Mouse (Mus musculus) cerebellum, postnatal 10 days (tissue): ENCODE measurements around the gene Tril.
A peak's percentile ranks its signal among the peaks of the same experiment; 100 is the strongest.

ENCODE experiments used
- DNase-seq, 2 experiments: peaks; one replicate each; pipeline ENCODE4 v3.0.0; 2021; ENCODE audit warnings: mixed read lengths in 2 of 2

The Tril gene

GRCm38 (mm10) chr6:53820486-53820985 is at the start of gene Tril:
Gene Tril, minus strand, starts transcription at chr6:53820830.
- peak; percentile 74 to 83 for DNase-seq

- DNase-seq = no peak
Observed at GRCm38 (mm10) chr6:53863011-53863410, 42.4 kb upstream of the Tril start.

DNA sequence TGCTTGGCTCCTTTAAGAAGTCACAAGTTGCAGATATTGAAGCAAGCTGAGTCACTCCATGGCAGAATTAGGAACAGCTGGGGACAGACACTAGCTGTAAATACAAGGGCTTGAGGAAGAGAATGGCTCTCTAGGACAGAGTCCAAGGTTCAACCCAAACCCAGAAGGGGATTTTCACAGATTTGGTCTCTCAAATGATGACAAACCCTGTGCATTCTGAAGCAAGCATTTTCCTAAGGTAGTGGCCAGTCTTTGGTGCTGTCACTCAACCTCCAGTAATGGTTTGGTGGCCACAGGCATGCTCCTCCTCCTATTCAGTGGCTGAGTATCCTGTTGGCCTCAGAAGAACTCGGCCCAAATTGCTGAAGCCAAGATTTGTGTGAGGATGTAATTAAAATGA is 38.5 kb upstream of the Tril start:
- no peak for DNase-seq

DNA sequence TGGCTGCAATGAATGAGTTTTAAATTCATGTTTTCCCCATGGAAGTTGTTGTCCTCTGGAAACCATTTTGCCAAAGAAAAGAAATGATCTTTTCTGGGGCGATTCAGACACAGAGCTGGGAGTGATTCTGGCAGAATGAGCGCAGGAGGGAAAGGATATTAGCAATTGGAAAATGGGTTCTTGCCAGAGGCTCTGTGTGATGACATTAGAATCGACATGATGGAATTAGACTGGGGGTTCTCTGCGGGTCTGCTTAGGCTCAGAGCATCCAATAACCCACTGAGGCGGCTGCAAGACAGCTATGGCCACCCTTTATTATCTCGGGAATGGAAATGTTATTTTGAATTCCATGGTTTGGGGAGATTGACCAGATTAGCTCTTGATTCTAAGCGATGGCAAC is 37.2 kb upstream of the Tril start:
- DNase-seq = peak; percentile 68 to 70

DNA sequence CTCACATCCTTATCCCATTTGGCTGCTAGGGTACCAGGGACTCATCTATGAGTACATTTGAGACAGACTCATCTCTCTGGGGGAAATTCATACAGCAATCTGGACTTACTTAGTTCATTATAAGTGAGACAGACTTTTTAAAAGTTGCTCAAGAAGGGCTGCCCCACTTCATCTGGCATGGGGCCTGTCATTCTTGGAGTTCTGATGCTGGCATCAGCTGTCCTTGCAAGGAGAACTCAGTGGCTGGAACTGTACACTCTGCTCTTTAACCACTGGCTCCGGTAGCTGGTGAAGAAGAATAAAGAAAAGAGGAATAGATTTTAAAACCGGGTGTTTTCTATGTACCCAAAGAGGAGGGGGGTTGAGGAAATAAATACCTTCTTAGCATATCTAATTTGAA is 36.1 kb upstream of the Tril start:
- peak in 1 of 2 experiments; percentile 35 for DNase-seq

GRCm38 (mm10) chr6:53854971-53855856 is 34.6 kb upstream of the Tril start:
- peak; percentile 58 to 60 for DNase-seq

DNA sequence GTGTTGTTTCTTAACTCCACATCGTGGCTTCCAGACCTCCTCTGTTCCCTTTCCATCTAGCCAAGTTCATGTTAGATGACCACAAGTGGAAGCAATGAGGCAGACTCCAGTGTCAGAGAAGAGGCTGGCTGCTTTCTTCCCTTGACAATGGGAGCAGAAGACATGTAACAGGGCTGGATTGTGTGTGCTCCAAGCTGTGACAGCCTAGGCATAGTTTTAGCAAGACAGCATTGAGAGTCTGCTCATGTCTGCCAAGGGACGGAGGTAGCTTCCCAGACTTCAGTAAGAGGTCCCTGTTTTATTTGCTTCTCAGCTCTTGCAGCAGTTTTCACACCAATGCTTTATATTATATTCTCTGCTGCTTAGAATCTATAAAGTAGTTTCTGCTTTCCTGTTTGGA is 33.6 kb upstream of the Tril start:
- peak in 1 of 2 experiments; percentile 19 for DNase-seq

GRCm38 (mm10) chr6:53853546-53853945 is 32.9 kb upstream of the Tril start:
- DNase-seq = no peak

- no peak for DNase-seq
Observed at GRCm38 (mm10) chr6:53844626-53845025, 24.0 kb upstream of the Tril start.

GRCm38 (mm10) chr6:53825213-53825612 is 4.6 kb upstream of the Tril start:
- DNase-seq = peak; percentile 80 to 88

GRCm38 (mm10) chr6:53821041-53821501 is 441 bp upstream of the Tril start:
- DNase-seq = peak in 1 of 2 experiments; percentile 40

DNA sequence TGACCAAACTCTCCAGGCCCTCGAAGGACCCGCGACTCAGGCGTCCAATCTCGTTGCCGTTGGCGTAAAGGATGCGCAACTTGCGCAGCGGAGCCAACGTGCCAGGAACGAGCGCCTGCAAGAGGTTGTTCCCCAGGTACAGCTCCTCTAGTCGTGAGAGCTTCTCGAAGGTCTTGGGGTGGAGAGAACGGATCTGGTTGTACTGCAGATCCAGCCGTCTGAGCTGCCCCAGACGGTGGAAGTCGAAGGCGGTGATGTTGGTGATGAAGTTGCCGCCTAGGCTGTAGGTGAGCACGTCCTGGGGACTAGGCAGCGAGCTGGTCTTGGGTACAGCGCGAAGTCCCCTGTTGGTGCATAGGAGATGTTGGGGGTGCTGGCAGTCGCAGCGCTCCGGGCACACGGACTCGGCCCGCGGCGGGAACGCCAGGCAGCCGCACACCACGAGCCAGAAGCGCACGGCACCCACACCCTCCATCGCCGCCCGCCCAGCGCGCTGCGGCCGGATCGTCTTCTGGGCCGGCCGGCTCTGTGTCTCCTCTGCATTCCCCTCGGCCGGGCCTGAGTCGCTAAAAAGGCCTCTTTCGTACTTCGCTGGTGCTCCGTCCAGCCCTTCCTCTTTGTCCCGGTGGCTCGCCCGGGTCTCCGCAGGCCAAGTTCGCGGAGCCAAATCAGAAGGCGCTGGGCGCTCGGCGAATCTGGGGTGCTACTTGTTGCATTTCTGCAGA is 707 bp downstream of the Tril start:
- DNase-seq = peak; percentile 47 to 52

GRCm38 (mm10) chr6:53818732-53819661 is 1.6 kb downstream of the Tril start:
- peak; percentile 72 to 81 for DNase-seq

- DNase-seq = peak; percentile 90 to 94
Observed at GRCm38 (mm10) chr6:53818264-53818731, 2.3 kb downstream of the Tril start.

DNA sequence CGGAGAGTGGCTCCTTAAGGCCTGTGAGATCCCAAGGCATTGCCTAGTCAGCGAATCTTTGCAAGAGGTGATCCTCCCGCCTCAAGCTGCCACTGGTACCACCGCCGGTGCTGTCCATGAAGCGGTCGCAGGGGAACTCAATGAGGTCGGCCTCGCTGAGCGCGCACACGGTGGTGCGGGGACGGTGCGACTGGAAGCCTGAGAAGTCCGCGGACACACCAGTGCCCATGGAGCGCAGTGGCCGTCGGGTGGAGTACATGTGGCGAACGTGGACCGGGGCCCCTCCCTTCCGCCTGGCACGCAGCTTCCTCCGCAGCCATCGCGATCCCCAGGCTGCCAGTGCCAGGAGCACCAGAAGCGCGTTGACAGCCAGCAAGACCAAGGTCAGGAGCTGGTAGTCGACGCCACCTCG is 2.9 kb downstream of the Tril start:
- peak in 1 of 2 experiments; percentile 54 for DNase-seq

GRCm38 (mm10) chr6:53816661-53817060 is 4.0 kb downstream of the Tril start:
- no peak for DNase-seq

- DNase-seq = no peak
Observed at GRCm38 (mm10) chr6:53815691-53816090, 4.9 kb downstream of the Tril start.

GRCm38 (mm10) chr6:53814214-53814613 is 6.4 kb downstream of the Tril start:
- DNase-seq = no peak

DNA sequence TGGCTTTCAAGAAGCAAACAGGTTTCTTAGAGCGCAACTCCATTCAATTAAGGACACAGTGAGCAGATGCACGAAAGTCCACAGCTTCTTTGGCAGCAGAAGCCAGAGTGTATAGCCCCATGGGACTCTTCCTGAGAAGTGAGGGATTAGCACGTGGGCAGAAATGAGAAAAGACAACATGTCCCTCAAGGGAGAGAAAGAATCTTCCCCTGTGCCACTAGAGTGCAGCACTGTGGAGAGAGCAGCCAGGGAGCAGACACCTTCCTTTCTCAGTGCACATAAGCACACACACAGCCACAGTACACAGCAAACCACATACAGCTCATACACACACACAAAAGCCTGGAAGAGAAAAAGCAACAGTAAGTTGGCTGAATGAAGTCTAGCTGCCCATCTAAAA is 8.4 kb downstream of the Tril start:
- no peak for DNase-seq

GRCm38 (mm10) chr6:53808801-53809200 is 11.8 kb downstream of the Tril start:
- no peak for DNase-seq

- DNase-seq = no peak
Observed at GRCm38 (mm10) chr6:53807185-53807584, 13.4 kb downstream of the Tril start.

GRCm38 (mm10) chr6:53806591-53807023 is 14.0 kb downstream of the Tril start:
- DNase-seq = peak; percentile 60 to 68
